Mouse (Mus musculus): ENCODE measurements around the gene Tenm2.

- TF ChIP-seq CTCF (IDR thresholded peaks at IDR 0.05) (no peak), EP300 (IDR thresholded peaks at IDR 0.05; ENCODE audit: insufficient read depth, low read depth, low read length) (no peak), POLR2A (IDR thresholded peaks at IDR 0.05; ENCODE audit: insufficient read depth, low read depth, low read length) (no peak)
Measured at GRCm38 (mm10) chr11:36909036-36909435, 326.7 kb downstream of the Tenm2 start.
